Mouse (Mus musculus) liver, embryonic 14.5 days (tissue): ENCODE measurements around the gene Prex1. TPM values are rescaled to one million over a fixed set of nuclear protein-coding genes. Genes with fewer than 3 reads are reported as not detected.

ENCODE experiments used
- ATAC-seq: fragments of 200-750 bp; cut with Nextera tagmentation; 2 replicates; pipeline ENCODE4 v1.8.0; 2017; ENCODE audit warnings: moderate number of reproducible peaks, mild to moderate bottlenecking, moderate library complexity; ENCODE audit not compliant: insufficient read depth
- DNase-seq, 3 experiments: peaks; one replicate each; pipeline ENCODE4 v3.0.0-alpha.2; 2012 to 2013; ENCODE audit warnings: low read depth in 3 of 3, low spot score in 3 of 3
- H3K27ac ChIP-seq: fragments of 300-500 bp; sonication (generic); 2 replicates; pipeline ENCODE4 v1.5.1; 2014; ENCODE audit warnings: moderate library complexity, mild to moderate bottlenecking, control low read depth, inconsistent platforms
- H3K27me3 ChIP-seq: fragments of 300-500 bp; sonication (generic); 2 replicates; pipeline ENCODE4 v1.6.1; 2014; ENCODE audit warnings: mild to moderate bottlenecking, low read length, moderate library complexity; ENCODE audit not compliant: control insufficient read depth, insufficient read depth
- H3K36me3 ChIP-seq: fragments of 300-500 bp; sonication (generic); replicated peaks from 2 replicates; pipeline ENCODE4 v1.6.1; 2014; ENCODE audit warnings: low read depth; ENCODE audit not compliant: control insufficient read depth, insufficient read depth
- H3K4me1 ChIP-seq, 2 experiments: fragments of 200-500 bp in 1 of 2; fragments of 300-500 bp in 1 of 2; sonication (generic) in 1 of 2; replicated peaks; 2 replicates each; pipeline ENCODE4 v1.6.1; 2012 to 2014; ENCODE audit warnings: antibody characterized with exemption in 1 of 2, inconsistent platforms in 1 of 2, low read length in 1 of 2; ENCODE audit not compliant: control insufficient read depth in 2 of 2, insufficient read depth in 2 of 2
- H3K4me2 ChIP-seq: fragments of 300-500 bp; sonication (generic); 2 replicates; pipeline ENCODE4 v1.6.1; 2014; ENCODE audit warnings: low read depth, mild to moderate bottlenecking, control low read depth, moderate library complexity
- H3K4me3 ChIP-seq, 2 experiments: fragments of 200-500 bp in 1 of 2; fragments of 300-500 bp in 1 of 2; sonication (generic) in 1 of 2; 2 replicates each; pipeline ENCODE4 v1.5.1; 2012 to 2014; ENCODE audit warnings: low read depth in 2 of 2, low read length in 2 of 2, mild to moderate bottlenecking in 2 of 2, control low read depth in 1 of 2, inconsistent platforms in 1 of 2, moderate library complexity in 1 of 2; ENCODE audit not compliant: insufficient read depth in 1 of 2
- H3K9ac ChIP-seq: fragments of 300-500 bp; sonication (generic); replicated peaks from 2 replicates; pipeline ENCODE4 v1.6.1; 2014; ENCODE audit warnings: mild to moderate bottlenecking, control low read depth, moderate library complexity
- H3K9me3 ChIP-seq: fragments of 300-500 bp; sonication (generic); 2 replicates; pipeline ENCODE4 v1.6.1; 2016; ENCODE audit warnings: low read length, mixed read lengths; ENCODE audit not compliant: control insufficient read depth
- CTCF ChIP-seq: IDR thresholded peaks from 2 replicates; pipeline ENCODE4 v1.5.1; 2016; ENCODE audit warnings: antibody characterized with exemption, low read depth, control low read depth
- EP300 ChIP-seq: IDR thresholded peaks from 2 replicates; pipeline ENCODE4 v1.6.1; 2016; ENCODE audit warnings: antibody characterized with exemption, low read depth
- WGBS: fragments of 180-500 bp; shearing (Covaris S2); extraction: QIAGEN DNeasy Blood & Tissue Kit; methylation state at CpG from one replicate; pipeline ENCODE4 v1.1.7; 2014; ENCODE audit not compliant: insufficient replicate concordance; 5-methylcytosine and 5-hydroxymethylcytosine counted together
- polyA plus RNA-seq, 2 experiments: library from polyadenylated mRNA; depleted of rRNA in 1 of 2; stranded (reverse) in 1 of 2; unstranded in 1 of 2; fragments of >200 nt; fragmentation: Nextera tagmentation in 1 of 2; extraction: Ambion mirVana in 1 of 2; gene quantifications; 2 replicates each; pipeline versions ENCODE4 v1.2.1 to v1.2.3; 2012 to 2014

The Prex1 gene
- polyA plus RNA-seq, 2 experiments = 9.2 to 10.0 TPM

GRCm38 (mm10) chr2:166667790-166668695 lies 45.6 kb downstream of the Prex1 start:
- H3K4me2 ChIP-seq = no peak overlapping the region
- ATAC-seq (no peak), DNase-seq (no peak)
- H3K36me3 ChIP-seq = no peaks in the 10 kb centered on the region
- TF ChIP-seq EP300 (no peak), CTCF (no peak)
- no peaks in the 10 kb centered on the region for H3K9me3 ChIP-seq
- H3K4me3 ChIP-seq = no peak overlapping the region
- no peak overlapping the region for H3K9ac ChIP-seq
- H3K27me3 ChIP-seq = no peaks in the 10 kb centered on the region
- peaks cover 14 to 19% of the 10 kb centered on the region in 2 experiments for H3K4me1 ChIP-seq
- 66% methylated on average over 22 of the region's 22 CpGs for WGBS
- H3K27ac ChIP-seq = no peak overlapping the region

- ATAC-seq (no peak), DNase-seq (no peak)
- Histone ChIP-seq H3K36me3 (no peaks in the 10 kb centered on the region), H3K9ac (no peak overlapping the region; the same call in 1 of the 2 replicates), H3K4me3 (no peak overlapping the region), H3K4me1 (peaks cover 14 to 19% of the 10 kb centered on the region in 2 experiments), H3K27ac (no peak overlapping the region), H3K27me3 (no peaks in the 10 kb centered on the region), H3K9me3 (no peaks in the 10 kb centered on the region), H3K4me2 (peak overlapping the region; percentile 47)
- TF ChIP-seq CTCF (no peak), EP300 (no peak)
- WGBS = 48% methylated on average over 13 of the region's 13 CpGs
Measured at GRCm38 (mm10) chr2:166666175-166666574, 47.5 kb downstream of the Prex1 start.

GRCm38 (mm10) chr2:166665244-166665922 lies 48.2 kb downstream of the Prex1 start:
- H3K9ac ChIP-seq = no peak overlapping the region
- no peak overlapping the region for H3K4me3 ChIP-seq
- peaks cover 14 to 19% of the 10 kb centered on the region in 2 experiments for H3K4me1 ChIP-seq
- H3K36me3 ChIP-seq = no peaks in the 10 kb centered on the region
- H3K27me3 ChIP-seq = no peaks in the 10 kb centered on the region
- WGBS = 41% methylated on average over 6 of the region's 6 CpGs
- H3K4me2 ChIP-seq = peak overlapping the region; percentile 47
- DNase-seq (peak; percentile 33 to 69 (median 64)), ATAC-seq (peak; percentile 87)
- TF ChIP-seq CTCF = no peak
- 0 out of 2 replicates have a peak, but pooled peaks have one; percentile 6 for TF ChIP-seq EP300
- 0 out of 2 replicates have a peak overlapping the region, but pooled peaks have one; percentile 18 for H3K27ac ChIP-seq
- H3K9me3 ChIP-seq = no peaks in the 10 kb centered on the region

GRCm38 (mm10) chr2:166664506-166664905 lies 49.1 kb downstream of the Prex1 start:
- WGBS = 83% methylated on average over 15 of the region's 15 CpGs
- ATAC-seq (no peak), DNase-seq (no peak)
- Histone ChIP-seq H3K9ac (no peak overlapping the region), H3K9me3 (no peaks in the 10 kb centered on the region), H3K4me2 (no peak overlapping the region), H3K36me3 (no peaks in the 10 kb centered on the region), H3K4me1 (peaks cover 14 to 19% of the 10 kb centered on the region in 2 experiments), H3K27me3 (no peaks in the 10 kb centered on the region), H3K4me3 (no peak overlapping the region), H3K27ac (no peak overlapping the region)
- no peak for TF ChIP-seq CTCF
- TF ChIP-seq EP300 = no peak
